Mouse (Mus musculus) CD4-positive, CD25-positive, alpha-beta regulatory T cell, adult 2 months (primary cell): Measurements from ENCODE around the gene Adgra1.
A peak's percentile ranks its signal among the peaks of the same experiment; 100 is the strongest.

Experiments used
- DNase-seq: peaks from one replicate; pipeline ENCODE4 v3.0.0-alpha.2; 2012; ENCODE audit warnings: low read depth, low spot score

Adgra1 gene

GRCm38 (mm10) chr7:139850152-139850551 is 16.2 kb downstream of the Adgra1 start:
- no peak for DNase-seq

- DNase-seq = no peak
Observed at GRCm38 (mm10) chr7:139850677-139851076, 16.7 kb downstream of the Adgra1 start.

- no peak for DNase-seq
Observed at GRCm38 (mm10) chr7:139851098-139851497, 17.1 kb downstream of the Adgra1 start.

- DNase-seq = no peak
Observed at GRCm38 (mm10) chr7:139855261-139855660, 21.3 kb downstream of the Adgra1 start.

GRCm38 (mm10) chr7:139861411-139861810 is 27.4 kb downstream of the Adgra1 start:
- DNase-seq = peak; percentile 56

GRCm38 (mm10) chr7:139863076-139863475 is 29.1 kb downstream of the Adgra1 start:
- DNase-seq = no peak

- DNase-seq = no peak
Observed at GRCm38 (mm10) chr7:139864253-139864652, 30.3 kb downstream of the Adgra1 start.

- no peak for DNase-seq
Observed at GRCm38 (mm10) chr7:139864871-139865270, 30.9 kb downstream of the Adgra1 start.

GRCm38 (mm10) chr7:139871014-139871413 is 37.0 kb downstream of the Adgra1 start:
- DNase-seq = no peak

GRCm38 (mm10) chr7:139877167-139877792 is 43.3 kb downstream of the Adgra1 start:
- DNase-seq = no peak

- no peak for DNase-seq
Observed at GRCm38 (mm10) chr7:139878122-139878521, 44.1 kb downstream of the Adgra1 start.

- no peak for DNase-seq
Observed at GRCm38 (mm10) chr7:139878621-139879020, 44.6 kb downstream of the Adgra1 start.

- DNase-seq = no peak
Observed at GRCm38 (mm10) chr7:139883545-139883944, 49.6 kb downstream of the Adgra1 start.

- DNase-seq = no peak
Observed at GRCm38 (mm10) chr7:139891779-139892178, 57.8 kb downstream of the Adgra1 start.

GRCm38 (mm10) chr7:139894655-139895557 is 60.9 kb downstream of the Adgra1 start, which contains the start of gene Kndc1:
Gene Kndc1, plus strand, starts transcription at chr7:139894696.
- no peak for DNase-seq

- no peak for DNase-seq
Observed at GRCm38 (mm10) chr7:139896271-139896670, 62.3 kb downstream of the Adgra1 start.

- DNase-seq = no peak
Observed at GRCm38 (mm10) chr7:139896796-139897195, 62.8 kb downstream of the Adgra1 start.

- DNase-seq = no peak
Observed at GRCm38 (mm10) chr7:139898606-139899005, 64.6 kb downstream of the Adgra1 start.

GRCm38 (mm10) chr7:139899505-139899904 is 65.5 kb downstream of the Adgra1 start:
- DNase-seq = no peak

GRCm38 (mm10) chr7:139900456-139900855 is 66.5 kb downstream of the Adgra1 start:
- DNase-seq = no peak

- DNase-seq = no peak
Observed at GRCm38 (mm10) chr7:139900896-139901295, 66.9 kb downstream of the Adgra1 start.

- DNase-seq = no peak
Observed at GRCm38 (mm10) chr7:139901981-139902380, 68.0 kb downstream of the Adgra1 start.

GRCm38 (mm10) chr7:139905261-139905660 is 71.3 kb downstream of the Adgra1 start:
- no peak for DNase-seq
